Mouse (Mus musculus) megakaryocyte progenitor cell, adult 5-6 weeks (primary cell): Measurements from ENCODE around the gene Flnc. TPM values are rescaled to one million over a fixed set of nuclear protein-coding genes. Genes with fewer than 3 reads are reported as not detected.

ENCODE experiments used
- ATAC-seq: replicated peaks from 2 replicates; pipeline ENCODE4 v1.8.0; 2016; ENCODE audit warnings: mild to moderate bottlenecking, moderate TSS enrichment, inconsistent platforms; ENCODE audit not compliant: poor library complexity
- total RNA-seq, 2 experiments: library from RNA; stranded (forward) in 1 of 2; stranded (reverse) in 1 of 2; fragments of 157-497, 149-512 nt in 1 of 2; fragments of 200-1000 nt in 1 of 2; gene quantifications; 2 replicates each; pipeline versions ENCODE4 v1.2.3 to v1.2.4; 2015 to 2017

The Flnc gene
- total RNA-seq, 2 experiments from 2014 or later, result not detected

GRCm38 (mm10) chr6:29473941-29474691 is 41.1 kb downstream of the Flnc start:
- peak; percentile 99 for ATAC-seq

- no peak for ATAC-seq
Observed at GRCm38 (mm10) chr6:29474736-29475135, 41.7 kb downstream of the Flnc start.

GRCm38 (mm10) chr6:29482691-29483090 is 49.6 kb downstream of the Flnc start:
- no peak for ATAC-seq

DNA sequence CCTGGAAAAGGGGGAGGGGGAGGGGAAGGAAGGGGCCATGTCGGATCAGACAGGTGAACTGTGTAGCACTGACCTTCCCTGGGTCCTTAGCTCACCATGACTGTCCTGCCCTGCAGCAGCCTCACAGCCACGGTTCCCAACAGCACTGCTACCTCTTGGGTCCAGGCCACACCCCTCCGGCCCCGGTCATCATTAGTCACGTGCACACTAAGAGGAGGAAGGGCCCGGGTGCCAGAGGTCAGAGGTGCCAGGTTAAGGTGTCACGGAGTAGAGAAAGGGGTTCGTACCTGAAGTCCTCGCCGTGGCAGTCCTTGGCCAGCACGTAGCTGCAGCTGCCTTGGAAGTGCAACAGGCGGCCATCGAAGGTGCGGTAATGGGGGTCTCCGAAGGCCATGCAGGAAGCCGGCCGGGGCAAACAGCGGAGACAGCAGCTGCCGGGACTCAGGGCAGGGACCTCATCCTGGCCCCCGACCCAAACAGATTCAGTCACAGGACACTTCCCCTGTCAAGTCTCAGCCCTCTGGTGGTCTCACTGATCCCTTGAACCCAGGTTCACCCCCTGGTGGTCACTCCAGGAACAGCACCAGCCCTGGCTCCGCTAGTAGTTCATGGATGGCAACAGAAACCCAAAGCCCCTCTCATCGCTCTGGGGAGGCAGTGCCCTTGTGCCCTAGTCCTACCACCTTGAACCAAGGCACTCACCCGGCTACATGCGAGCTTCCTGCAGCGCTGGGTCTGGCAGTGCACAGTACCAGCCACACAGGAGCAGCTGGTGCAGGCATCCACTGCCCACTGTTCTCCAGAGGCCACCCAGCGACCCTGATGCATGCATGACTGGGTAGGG is 51.9 kb downstream of the Flnc start:
- ATAC-seq, result peak; percentile 87

DNA sequence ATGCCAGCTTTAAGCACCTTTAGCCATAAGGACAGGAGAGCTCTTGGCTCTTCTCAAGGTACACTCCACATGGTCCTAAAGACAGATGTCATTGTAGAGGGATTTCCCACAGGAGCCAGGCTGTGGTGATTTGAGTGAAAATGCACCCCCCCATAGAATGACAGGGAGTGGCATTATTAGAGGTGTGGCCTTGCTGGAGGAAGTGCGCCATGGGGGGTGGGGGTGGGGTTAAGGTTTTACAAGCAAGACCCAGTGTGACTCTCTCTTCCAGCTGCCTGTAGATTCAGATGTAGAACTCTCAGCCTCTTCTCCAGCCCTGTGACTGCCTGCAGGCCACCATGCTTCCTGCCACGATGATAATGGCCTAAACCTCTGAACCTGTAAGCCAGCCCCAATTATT is 52.9 kb downstream of the Flnc start:
- no peak for ATAC-seq

- ATAC-seq, result no peak
Observed at GRCm38 (mm10) chr6:29494101-29494500, 61.0 kb downstream of the Flnc start.

- no peak for ATAC-seq
Observed at GRCm38 (mm10) chr6:29496270-29496669, 63.2 kb downstream of the Flnc start.

DNA sequence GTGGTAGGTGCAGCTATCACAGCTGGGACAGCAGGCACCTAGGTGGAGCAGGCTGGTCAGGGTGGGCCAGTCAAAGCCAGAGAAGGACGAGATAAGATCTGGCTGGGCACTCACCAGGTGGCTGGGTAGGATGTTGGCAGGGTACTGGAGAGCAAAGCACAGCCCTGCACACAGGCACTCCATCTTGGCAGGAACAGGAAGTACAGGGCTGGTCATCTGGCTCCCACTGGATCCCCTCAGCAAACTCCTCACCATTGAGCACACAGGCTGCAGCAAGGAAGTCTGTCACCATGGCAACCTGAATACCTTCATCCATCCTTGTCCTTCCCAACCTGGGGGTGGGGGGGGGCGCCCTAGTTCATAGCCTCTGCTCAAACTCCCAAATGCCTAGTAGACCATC is 64.7 kb downstream of the Flnc start:
- ATAC-seq, result no peak

DNA sequence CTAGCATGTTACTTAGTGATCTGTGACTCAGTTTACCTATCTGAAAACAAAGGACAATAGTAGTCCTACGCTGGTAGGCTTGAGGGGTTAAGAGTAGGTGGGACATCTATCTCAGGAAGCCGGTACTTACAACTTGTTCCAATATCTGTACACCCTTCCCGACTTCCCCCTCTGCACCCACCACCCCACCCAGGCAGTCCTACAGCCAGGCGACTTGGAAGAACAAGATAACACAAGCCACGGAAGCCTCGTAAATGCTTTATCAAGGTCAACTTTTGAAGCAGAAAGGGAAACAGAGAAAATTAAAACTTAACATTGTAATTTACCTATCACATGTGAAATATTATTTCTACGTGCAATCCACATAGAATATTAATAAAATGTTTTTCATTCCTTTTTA is 67.1 kb downstream of the Flnc start:
- ATAC-seq, result no peak

DNA sequence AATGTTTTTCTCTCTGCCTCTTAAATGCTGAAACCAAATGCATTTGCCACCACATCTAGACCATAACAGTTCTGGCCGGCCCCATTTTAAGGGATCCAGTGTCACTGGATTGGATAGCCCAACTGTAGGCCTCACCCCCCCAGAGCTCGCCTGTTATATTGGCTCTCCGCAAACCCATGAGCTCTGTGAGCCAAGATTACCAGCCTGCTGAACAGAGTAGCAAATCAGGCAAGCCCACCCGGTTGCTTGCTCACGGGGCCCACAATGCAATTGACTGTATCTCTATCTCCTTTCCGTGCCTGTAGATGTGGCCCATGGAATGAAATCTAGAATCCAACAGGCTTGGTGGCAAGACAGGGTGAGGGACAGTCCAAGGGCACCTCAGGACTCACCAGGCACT is 67.8 kb downstream of the Flnc start:
- ATAC-seq, result no peak

DNA sequence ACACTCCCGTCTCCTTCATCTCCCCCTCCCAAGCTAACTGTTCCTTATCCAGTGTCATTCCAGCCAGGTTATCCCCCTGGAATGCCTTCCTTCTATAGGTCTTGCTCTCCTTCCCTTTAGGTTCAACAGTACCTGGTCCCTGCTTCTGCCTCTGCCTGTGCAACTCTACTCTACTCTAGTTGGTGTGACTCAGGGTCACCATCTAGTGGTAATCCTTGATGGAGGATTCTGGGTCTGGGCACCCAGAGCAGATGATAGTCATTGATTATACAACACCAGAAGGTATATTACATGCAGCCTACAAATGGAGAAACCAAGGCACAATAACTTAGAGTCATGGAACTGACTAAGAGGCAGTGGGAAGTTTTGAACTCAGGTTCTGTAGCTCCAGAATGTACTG is 68.5 kb downstream of the Flnc start:
- peak; percentile 65 for ATAC-seq

- ATAC-seq, result no peak
Observed at GRCm38 (mm10) chr6:29505493-29505892, 72.4 kb downstream of the Flnc start.

DNA sequence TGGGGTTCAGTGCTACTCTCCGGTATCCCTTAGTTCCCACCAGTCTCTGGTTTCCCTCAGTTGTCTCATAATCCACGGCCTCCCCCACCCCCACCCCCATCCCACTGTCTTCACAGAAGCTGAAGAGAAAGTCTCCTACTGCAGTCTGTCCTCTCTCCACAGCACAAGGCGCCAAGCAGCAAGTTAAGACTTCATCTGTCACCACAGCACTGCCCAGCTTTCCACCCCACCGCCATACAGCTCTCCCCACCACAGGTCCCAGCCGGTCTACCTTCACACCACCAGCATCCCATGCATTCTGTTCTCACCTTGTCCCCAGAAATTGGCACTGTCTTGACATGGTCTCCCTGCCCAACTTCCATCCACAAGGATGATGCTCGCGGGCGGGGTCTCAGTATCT is 73.8 kb downstream of the Flnc start:
- no peak for ATAC-seq

- peak; percentile 53 for ATAC-seq
Observed at GRCm38 (mm10) chr6:29507447-29508309, 74.6 kb downstream of the Flnc start, which contains the start of gene Kcp. Gene Kcp, minus strand, starts transcription at chr6:29507952.

DNA sequence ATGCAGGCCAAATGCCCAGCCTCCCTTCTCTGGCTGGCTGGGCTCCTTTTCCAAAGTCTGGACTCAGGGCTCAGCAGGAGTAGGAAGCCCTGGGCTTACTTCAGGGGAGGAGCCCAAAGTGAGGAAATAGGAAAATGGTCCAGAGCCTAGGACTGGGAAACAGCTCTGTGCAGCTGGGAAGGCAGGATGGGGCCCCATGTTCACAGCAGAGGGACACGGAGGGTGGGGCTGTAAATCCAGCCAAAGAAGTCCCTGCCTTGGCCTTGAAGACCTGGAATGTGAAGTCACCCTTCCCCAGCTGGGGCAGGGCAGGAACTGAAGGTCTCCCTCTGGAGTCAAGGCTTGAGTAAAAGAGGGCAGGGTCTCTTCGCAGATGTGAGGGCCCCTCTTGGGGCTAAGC is 76.0 kb downstream of the Flnc start:
- no peak for ATAC-seq

Other genes with a start within 250 kb of the Flnc start
- gene Impdh1, start 216.9 kb upstream of the Flnc start, total RNA-seq (2015), result 56.0 and 76.2 TPM in 2 replicates
- 94.2 and 106 TPM in 2 replicates for gene Impdh1, start 216.9 kb upstream of the Flnc start, total RNA-seq (2017)
- gene Hilpda, start 160.8 kb upstream of the Flnc start, total RNA-seq (2015), result 14.3 and 17.8 TPM in 2 replicates
- 7.1 and 10.9 TPM in 2 replicates for gene Hilpda, start 160.8 kb upstream of the Flnc start, total RNA-seq (2017)
- gene Fam71f2, start 153.7 kb upstream of the Flnc start, total RNA-seq (2015), result 1.1 TPM in 1 of 2 replicates, not detected in the other
- gene Fam71f2, start 153.7 kb upstream of the Flnc start, total RNA-seq (2017), result 0.68 TPM in 1 of 2 replicates, not detected in the other
- not detected in 2 replicates for gene Fam71f1, start 114.1 kb upstream of the Flnc start, total RNA-seq (2015)
- gene Fam71f1, start 114.1 kb upstream of the Flnc start, total RNA-seq (2017), result not detected in 2 replicates
- 84.9 and 85.3 TPM in 2 replicates for gene Calu, start 85.2 kb upstream of the Flnc start, total RNA-seq (2015)
- 211 TPM in 2 replicates for gene Calu, start 85.2 kb upstream of the Flnc start, total RNA-seq (2017)
- not detected in 2 replicates for gene Opn1sw, start 44.8 kb upstream of the Flnc start, total RNA-seq (2015)
- gene Opn1sw, start 44.8 kb upstream of the Flnc start, total RNA-seq (2017), result not detected in 2 replicates
- gene Ccdc136, start 36.9 kb upstream of the Flnc start, total RNA-seq (2015), result not detected in 2 replicates
- gene Ccdc136, start 36.9 kb upstream of the Flnc start, total RNA-seq (2017), result 0.41 TPM in 1 of 2 replicates, not detected in the other
- 205 and 206 TPM in 2 replicates for gene Atp6v1f, start 34.5 kb downstream of the Flnc start, total RNA-seq (2015)
- gene Atp6v1f, start 34.5 kb downstream of the Flnc start, total RNA-seq (2017), result 115 and 159 TPM in 2 replicates
- gene Atp6v1fnb, start 38.2 kb downstream of the Flnc start, total RNA-seq (2015), result 0.79 TPM in 1 of 2 replicates, not detected in the other
- gene Atp6v1fnb, start 38.2 kb downstream of the Flnc start, total RNA-seq (2017), result not detected in 2 replicates
- 0.05 TPM in 1 of 2 replicates, not detected in the other for gene Kcp, start 74.7 kb downstream of the Flnc start, total RNA-seq (2015)
- 0.50 TPM in 1 of 2 replicates, not detected in the other for gene Kcp, start 74.7 kb downstream of the Flnc start, total RNA-seq (2017)
- gene Irf5, start 93.4 kb downstream of the Flnc start, total RNA-seq (2015), result 6.1 and 11.5 TPM in 2 replicates
- 14.4 and 18.1 TPM in 2 replicates for gene Irf5, start 93.4 kb downstream of the Flnc start, total RNA-seq (2017)
- gene Tnpo3, start 176.6 kb downstream of the Flnc start, total RNA-seq (2015), result 61.7 and 79.3 TPM in 2 replicates
- gene Tnpo3, start 176.6 kb downstream of the Flnc start, total RNA-seq (2017), result 61.9 and 74.2 TPM in 2 replicates